Mouse (Mus musculus) retina, postnatal 7 days (tissue): ENCODE data around the gene Chordc1.
"Not testable (repeated sequence)": the region's sequence is repeated elsewhere in the genome, so short reads cannot be mapped to it uniquely, and the experiment has no call there.

Source experiments
- DNase-seq: peaks from one replicate; pipeline ENCODE4 v3.0.0-alpha.2; 2012; ENCODE audit warnings: low read depth, low spot score

The Chordc1 gene

DNA sequence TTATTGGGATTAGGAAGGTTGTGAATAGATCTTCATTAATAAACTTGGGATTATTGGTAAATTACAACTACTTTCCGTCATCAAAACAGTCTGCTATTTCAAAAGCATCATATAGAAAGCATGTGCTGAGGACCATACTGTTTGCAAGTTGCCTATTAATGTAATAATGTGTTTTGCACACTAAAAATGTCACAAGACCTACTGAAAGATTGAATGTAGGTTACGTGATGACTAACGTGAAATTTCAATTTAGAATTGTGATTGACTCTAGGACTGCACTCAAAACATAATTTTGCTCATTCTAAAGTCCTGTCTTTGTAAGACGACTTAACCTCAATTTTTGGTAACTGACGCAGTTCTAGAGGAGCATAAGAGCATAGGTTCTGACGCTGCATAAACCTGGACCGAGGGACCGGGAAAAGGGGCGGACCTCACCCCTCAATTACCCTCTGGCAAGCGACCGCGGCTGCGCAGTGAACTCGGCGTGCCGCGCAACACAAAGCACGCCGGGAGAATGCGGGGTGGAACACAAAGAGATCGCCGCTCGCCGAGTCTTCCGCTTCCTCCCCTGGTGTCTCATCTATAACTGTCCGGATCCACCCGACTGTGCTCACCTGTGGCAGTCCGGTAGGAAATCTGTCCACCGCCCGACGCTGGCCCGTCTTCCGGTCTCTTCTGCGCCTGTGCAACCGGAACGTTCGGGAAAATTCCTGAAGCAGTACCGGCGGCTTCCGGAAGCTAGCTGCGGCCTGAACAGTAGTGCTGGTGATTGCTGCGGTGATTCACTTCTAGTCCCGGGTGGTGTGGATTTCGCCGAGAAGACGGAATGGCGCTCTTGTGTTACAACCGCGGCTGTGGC lies at the start of gene Chordc1:
Gene Chordc1 (plus strand): TSS at position 555 of the 859 bp plus-strand sequence.
- peak; percentile 96 for DNase-seq

DNA sequence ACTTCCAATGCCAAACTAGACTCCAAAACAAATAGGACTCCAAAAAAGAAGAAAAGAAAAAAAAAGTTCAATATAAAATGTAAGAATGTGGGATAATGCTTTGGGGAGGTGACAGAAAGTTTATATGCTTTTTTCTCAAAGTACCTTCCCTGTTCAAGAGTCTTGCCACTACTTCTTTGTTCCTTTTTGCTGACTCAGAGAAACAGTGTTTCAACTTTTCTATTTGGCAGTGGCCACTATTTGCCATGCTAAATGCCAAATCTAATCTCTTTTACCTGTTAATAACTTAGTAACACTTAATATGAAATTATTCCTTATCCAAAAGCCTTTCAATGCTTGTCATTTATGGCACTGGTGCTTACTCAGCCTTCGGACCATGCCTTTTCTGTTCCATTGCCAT lies 16.0 kb upstream of the Chordc1 start:
- no peak for DNase-seq

DNA sequence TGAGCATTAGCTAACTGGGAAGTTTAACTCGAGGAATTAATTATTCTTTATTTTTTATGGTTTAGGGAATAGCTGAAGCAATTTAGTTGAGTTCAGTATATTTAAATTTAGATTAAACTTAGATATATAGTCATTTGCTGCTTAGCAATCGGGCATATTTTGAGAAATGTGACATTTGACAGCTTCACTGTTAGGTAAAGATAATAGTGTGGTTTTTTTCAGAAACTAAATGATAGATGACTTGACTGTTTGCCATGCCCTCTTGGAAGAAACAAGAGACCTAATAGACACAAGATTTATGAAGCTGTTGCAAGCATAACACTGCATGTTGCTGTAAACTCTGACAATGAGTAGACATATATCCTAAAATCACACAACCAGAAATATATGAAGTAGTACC lies 15.1 kb upstream of the Chordc1 start:
- no peak for DNase-seq

DNA sequence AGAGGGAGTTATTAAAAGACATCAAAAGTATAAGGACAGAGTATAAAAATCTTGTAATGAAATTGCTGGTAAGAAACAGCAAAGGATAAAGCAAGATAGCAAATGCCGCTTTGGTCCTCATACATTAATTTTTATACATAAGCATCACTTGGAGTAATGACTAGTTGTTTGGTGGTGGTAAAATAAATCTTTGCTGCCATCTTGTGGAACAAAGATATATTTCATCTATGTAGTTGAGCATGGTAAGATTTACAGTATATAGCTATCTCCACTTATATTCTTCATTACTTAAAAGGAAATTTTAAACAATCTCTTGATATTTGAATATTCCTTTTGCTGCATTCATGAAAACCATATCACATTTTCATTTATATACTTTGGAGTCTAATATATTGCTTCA lies 14.4 kb upstream of the Chordc1 start:
- DNase-seq = no peak

DNA sequence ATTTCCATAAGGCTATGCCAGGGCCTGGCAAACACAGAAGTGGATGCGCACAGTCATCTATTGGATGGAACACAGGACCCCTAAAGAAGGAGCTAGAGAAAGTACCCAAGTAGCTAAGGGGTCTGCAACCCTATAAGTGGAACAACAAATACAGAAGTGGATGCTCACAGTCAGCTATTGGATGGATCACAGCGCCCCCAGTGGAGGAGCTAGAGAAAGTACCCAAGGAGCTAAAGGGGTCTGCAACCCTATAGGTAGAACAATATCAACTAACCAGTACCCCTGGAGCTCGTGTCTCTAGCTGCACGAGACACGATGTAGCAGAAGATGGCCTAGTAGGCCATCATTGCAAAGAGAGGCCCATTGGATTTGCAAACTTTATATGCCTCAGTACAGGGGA lies 13.2 kb upstream of the Chordc1 start:
- DNase-seq = not testable (repeated sequence)

DNA sequence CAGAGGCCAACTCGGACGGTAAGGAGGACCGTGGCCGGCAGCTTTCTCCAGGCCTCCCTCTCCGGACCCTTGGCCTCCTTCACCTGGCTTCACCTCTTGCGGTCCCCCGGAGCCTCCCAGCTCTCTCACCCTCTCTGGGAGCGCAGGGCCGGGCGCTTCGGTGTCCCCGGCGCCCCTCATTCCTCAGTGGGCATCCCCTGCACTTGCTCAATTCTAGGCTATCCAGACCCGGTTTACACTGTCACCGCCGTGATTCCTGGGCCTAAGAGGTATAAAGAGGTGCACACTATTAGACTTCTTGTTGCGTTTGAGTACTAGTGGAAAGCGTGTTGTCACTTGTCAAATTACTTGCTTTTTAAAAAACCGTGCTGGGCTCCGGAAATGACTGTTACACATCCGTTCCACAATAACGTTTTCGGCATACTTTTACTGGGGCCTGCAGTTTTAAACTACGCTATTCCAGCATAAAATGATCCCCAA lies 558 bp downstream of the Chordc1 start:
- no peak for DNase-seq

DNA sequence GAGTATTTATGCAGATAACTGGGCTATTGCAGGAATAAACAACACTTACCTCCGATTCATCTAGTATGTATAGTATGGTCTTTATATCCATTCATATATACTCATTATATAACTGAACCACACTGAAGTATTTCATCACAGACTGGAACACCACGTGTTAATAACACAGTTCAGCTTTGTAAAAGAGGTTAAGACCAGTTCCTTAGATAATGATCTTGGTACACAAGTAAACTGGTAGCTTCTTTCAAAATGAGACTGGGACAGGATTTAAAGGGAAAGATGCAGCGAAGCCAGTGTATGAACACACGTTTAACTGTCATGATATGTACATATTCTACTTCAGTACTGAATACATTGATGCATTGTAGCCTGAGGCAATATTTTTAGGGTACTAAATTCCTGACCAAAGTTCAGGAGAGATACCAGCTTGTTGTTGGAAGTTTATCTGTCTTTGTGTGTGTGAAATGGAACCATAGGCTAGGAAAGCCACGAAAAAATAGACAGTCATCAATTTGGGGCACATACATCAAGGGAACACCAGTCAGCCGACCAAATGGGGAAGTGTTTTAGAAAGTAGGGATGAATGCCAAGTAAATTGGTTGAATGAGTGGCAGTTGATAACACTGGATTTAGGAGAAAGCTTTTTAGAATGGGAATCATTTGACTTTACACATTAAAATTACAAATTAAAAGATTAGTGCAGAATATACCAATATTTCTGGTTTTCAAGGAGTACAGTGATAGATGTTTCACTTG lies 1.3 kb downstream of the Chordc1 start:
- DNase-seq = no peak

DNA sequence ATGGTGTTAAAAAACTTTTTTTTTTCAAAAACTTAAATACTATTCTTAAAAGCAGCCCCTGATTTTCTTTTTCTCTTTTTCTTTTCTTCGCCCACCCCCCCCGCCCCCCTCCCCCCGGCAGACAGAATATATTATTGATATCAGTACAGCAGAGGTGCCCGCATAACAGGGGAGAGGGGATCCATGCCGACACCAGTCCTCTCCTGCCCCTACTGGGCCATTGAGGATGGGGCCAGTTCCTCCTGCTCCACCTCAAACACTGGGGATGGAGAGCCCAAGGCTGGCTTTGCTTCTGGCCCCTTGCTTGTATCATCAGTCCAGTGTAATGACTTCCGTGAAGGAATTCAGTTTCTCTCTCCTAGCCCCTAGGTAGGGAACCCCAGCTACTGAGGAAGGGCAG lies 6.4 kb downstream of the Chordc1 start:
- DNase-seq = no peak

DNA sequence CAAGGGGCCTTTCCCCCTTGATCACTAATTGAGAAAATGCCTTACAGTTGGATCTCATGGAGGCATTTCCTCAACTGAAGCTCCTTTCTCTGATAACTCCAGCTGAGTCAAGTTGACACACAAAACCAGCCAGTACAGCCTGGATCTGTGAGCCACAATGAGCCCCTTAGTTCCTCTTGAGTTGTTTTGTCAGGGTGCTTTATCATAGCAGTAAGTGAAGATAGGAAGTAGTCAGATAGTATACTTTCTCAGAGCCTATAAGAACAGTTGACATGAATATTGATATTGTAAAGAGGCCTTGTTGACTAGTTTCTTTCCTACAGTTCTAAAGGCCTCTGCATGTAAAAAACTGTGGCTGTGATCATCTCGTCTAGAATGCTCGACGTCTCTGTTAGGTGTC lies 28.1 kb downstream of the Chordc1 start:
- no peak for DNase-seq
